Mouse (Mus musculus) neural tube, embryonic 10.5 days (tissue): ENCODE data around the gene Ppp1r3e.

Experiments
- DNase-seq: peaks from one replicate; pipeline ENCODE4 v3.0.0-alpha.2; 2017; ENCODE audit warnings: low spot score; ENCODE audit errors: extremely low spot score

Gene Ppp1r3e

DNA sequence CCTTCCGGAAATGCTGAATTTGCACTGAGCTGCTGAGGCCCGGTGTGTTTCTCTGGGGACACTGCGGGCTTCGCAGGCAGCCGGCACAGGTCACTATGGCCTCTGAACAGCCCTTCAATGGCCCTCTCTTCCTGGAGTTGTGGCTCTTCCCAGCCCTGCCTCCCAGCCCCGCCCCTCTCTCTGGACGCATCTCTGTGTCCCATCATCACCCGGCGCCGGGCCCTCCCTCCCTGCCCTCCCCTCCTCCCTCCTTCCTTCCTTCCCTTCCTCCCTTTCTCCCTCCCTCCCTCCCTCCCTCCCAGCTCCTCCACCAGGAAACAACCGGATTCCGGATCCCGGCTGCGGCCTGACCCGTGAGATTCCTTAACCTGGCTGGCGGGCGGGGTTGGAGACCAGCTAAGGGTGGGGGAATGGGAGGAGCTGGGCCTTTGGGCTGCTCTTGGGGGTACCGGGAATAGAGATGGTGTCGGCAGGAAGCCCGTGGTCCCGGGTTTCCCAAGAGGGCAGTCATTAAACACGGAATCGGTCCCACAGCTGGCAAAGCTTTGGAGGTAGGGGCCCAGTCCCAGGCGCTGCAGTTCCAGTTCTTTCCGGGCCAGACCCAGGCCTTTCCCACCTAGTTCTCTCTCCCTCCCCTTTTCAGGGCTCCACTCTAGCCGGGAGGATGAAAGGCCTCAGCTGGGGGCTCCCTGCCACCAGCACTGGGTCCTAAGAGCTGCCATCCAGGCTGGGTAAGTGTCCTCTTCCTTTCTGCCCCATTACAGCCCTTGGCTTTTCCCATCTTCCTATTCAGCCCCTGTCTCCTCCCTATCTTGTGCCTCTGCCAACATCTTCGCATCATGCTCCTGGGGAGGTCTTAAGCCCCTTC is 6.0 kb upstream of the Ppp1r3e start, which contains the start of the genes Bcl2l2 and Gm20521:
Gene Bcl2l2 (plus strand): TSS at position 224 of the 868 bp plus-strand sequence.
Gene Gm20521 (plus strand): TSS at position 288 of the 868 bp plus-strand sequence.
- DNase-seq, result peak; percentile 88

DNA sequence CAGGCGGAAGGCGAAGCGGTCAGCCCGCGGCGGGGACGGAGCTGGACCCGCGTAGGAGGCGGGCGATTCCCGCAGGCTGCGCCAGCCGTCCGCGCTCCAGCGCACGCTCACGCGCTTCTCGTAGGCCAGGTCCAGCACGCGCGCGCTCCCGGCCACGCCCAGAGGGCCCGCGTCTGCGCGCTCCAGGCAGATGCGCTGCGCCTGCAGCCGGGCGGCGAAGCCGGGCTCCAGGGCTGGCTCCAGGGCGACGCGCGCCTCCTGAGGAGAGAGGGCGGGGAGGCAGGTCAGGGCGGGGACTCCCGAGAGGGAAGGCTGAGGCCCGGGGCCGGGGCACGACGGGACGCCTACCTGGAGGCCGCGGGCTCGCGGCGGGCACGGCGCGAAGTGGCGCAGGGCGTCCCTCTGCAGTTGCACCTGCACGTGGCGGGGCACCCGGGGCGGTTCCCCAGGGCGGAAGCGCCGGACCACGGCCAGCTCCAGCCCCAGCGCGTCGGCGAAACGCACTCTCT is 757 bp downstream of the Ppp1r3e start:
- DNase-seq, result peak; percentile 88

DNA sequence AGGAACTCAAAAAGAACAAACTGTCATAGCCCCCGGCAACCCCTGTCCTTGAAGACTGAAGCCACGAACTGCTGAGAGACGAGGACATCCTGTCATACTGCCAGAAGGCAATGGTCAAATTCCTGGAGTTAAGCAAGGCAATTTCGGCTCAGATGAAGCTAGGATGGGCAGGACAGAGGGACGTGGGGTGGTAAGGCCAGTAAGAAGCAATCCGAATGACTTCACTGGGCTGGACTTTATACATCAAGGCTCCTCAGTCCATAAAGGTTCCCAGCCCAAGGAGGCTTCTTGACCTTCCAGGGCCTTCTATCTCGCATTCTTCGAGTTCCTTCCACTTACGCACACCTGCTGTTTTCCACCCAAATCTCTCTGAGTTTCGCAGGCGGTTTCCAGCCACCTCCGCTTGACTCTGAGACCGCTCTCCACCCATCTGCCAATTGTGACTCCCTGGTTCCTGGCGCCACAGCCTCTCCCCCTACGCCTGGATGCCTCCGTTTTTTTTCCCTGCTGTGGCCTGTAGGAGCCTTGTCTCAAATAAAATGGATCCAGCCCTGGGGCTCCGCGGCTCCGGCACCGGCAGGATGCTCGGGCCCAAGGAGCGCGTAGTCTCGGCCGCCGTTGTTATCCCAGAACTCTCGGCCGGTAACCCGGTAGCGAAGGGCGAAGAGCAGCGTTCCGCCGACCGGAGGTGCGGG is 1.4 kb downstream of the Ppp1r3e start:
- DNase-seq, result no peak

DNA sequence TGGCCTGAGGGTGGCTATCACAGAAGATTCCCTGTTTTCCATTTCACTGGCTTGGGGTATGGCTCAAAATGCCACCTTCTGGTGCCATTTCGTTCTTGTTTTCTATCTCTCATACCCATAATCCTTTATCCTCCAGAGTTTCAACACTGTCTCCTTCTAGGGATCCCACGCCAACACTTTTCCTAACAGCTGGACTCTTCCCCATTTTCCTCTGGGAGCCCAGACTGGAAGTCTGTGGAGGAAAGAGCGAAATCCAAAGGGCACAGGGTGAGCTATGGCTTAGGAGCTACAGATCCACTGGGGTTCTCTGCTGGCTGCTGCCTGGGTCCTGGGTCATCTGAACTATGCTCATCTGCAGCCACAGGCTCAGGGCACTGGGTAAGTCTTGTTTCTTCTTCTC is 3.2 kb downstream of the Ppp1r3e start:
- no peak for DNase-seq

DNA sequence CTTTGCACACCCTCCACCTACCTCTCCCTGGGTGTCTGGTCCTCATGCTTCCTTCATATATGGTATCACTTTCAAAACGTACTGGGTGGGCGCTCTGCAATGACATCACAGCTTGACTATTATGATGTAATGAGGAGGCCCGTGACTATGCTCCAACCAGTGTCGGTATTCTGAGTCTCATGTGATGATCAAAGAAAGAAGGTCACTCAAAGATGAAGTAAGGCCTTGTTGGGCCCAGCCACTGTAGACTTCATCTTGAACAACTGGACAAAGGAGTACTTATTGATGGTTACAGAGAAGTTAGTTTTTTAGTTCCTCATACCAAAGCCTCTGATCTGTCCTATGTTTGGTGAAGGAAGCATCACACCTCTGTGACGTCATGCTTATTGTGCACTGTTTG is 6.5 kb downstream of the Ppp1r3e start, which contains the start of gene Homez:
Gene Homez (minus strand): TSS at position 101 of the 400 bp plus-strand sequence.
- no peak for DNase-seq

DNA sequence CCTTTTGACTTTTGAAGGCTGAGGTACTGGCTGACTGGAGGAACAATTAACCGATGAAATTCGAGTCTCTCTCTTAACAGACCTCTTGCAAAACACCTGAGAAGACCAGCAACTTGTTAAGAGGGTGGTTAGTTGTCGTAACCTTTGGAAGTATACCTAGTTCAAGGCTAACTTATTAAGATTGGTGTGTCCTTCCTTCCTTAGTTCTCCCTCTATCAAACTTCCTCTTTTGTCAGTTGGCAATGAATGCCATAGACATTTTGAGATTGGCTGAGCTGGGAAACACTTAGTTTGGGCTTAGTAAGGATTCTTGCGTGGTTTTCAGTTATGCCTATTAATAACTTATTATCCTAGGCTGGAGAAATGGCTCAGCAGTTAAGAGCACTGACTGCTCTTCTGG is 9.3 kb downstream of the Ppp1r3e start:
- no peak for DNase-seq

DNA sequence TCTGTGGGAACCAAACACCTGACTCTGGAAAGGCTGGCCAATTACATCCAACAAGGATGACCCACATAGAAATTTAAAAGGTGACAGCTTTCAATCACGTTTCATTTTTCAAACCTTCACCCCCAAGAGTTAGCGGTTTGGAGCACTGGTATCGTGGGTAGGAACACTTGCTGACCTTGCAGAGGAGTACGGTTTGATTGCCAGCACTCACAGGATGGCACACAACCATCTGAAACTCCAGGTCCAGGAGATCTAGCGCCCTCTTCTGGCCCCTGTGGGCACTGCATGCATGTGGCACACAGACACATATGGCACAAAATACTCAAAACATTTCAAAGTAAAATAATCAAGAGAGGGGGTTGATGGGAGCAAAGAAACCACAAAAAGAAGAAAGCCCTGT is 10.4 kb downstream of the Ppp1r3e start:
- peak; percentile 27 for DNase-seq

DNA sequence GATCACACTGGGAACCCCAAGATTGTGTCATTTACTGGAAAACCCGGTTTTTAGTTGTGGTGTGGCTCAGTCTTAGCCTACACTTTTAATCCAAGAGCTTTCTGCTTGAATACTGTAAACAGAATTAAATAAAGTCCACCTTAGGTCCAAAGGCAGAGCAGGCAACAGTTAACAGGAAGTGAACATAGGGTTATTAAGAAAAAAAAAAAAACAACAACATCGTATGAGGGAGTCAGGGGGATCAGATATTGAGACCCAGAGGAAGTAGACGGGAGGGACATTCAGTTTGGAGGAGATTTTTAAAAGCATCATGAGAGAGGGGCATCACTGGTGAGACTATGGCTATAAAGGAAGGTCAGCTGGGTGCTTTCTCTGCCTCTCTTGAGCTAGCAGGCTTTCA is 11.1 kb downstream of the Ppp1r3e start:
- no peak for DNase-seq

DNA sequence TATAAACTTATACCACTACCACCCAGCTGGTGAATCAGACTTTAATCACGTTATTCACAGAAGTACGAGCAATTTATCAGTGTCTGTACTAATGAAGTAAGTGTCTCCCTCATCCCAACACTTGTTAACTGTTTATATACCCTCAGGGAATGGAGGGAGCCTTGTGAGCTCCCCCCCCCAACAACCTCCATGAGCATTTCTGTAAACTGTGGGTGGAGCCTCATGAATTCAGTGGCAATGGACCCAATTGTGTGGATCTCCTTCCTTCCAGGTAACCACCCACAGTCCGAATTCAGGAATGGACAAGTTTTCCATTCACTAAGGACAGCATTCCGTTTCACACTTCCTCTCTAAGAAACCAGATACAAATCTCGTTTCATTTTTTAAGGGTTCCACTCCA is 11.7 kb downstream of the Ppp1r3e start:
- no peak for DNase-seq

DNA sequence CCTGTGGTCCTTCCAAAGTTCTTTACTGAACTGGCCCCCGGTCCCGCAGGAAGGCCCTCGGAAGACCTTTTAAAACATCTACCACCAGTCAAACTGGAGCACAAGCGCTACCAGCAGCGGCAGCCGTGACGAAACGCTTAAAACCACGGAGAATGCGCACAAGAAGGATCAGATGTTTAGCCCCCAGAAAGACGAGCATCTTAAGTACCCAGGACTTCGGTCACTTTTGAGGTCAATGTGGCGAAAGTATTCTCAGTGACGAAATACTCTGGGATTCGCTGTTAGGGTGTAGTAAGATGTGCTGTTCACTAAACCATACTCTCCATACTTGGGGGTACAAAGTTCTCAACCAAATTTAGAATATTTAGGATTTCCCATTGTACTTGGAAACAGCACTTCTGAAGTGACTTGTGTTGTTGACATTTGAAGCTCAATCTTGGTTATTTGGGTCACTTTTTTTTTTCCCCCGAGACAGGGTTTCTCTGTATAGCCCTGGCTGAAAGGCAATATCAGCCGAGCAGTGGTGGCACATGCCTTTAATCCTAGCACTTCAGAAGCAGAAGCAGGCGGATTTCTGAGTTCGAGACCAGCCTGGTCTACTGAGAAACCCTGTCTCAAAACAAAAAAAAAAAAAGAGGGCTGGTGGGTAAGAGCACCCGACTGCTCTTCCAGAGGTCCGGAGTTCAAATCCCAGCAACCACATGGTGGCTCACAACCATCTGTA is 12.9 kb downstream of the Ppp1r3e start:
- peak; percentile 15 for DNase-seq

DNA sequence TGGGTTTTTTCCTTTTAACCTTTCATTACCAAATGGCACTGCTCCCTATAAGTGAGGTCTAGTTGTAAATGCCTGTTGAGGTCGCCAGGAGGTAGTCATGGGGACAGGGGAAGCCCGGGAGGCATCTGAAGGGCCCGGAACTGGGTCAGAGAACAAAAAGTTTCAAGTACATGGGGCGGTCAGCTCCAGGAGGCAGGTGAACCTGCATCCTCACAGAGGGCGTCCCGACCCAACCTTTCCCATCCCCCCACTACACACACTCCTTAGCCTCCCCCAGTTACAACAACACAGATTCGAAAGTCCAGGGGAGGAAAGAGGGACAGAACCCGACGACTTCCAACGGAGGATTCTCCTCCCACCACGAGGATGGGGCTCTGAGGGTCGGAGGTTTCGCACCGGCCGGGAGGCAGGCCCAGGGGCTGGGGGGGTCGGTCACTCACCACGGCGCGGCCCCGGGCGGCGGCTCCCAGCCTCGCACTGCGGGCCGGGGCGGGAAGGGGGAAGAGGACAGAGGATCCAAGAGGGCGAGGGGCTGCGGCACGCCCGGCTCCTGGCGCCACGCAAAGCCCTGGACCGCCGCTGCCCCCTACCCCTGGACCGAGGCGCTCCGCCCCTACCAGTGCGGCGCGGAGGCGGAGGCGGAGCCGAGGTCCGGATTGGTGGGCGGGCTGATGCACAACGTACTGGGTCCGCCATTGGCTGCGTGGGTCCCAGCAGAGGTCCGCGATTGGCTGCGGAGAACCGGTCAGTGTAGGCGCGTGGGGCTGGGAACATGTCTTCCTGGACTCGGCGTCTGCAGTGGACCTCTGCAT is 13.6 kb downstream of the Ppp1r3e start:
- DNase-seq, result peak; percentile 94

DNA sequence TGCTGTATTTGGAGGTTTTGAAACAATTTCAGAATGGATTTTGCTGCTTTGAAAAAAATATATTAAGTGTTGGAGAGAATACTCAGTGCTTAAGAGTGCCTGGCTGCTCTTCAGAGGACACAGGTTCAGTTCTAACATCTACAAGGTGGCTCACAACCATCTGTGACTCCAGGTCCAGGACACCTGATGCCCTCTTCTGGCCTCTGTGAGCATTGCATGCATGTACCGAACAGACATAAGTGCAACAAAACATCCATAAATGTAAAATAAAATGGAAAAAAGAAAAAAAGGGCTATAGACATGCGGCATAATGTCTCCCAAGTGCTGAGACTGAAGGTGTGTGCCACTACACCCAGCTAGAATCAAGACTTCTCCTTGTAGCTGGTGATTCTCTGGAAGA is 16.8 kb downstream of the Ppp1r3e start:
- DNase-seq, result peak; percentile 56

DNA sequence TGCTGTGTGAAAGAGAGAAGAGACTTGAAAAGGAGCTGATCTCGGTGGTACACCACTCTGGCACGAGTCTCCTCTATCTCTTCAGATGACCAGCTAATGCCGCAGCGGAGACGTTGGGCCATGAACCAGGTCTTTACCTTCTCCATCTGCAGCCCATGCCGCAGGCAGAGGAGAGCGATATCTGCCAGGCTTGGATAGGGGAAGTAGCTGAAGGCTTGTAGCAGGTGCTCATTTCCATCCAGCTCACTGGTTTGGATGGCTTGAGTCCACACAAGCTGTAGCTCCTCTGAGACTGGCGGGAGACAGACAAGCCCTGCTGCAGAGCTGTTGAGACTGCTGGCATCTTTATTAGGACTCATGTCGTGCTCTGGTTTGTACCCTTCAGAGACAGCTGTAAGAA is 19.5 kb downstream of the Ppp1r3e start:
- no peak for DNase-seq

DNA sequence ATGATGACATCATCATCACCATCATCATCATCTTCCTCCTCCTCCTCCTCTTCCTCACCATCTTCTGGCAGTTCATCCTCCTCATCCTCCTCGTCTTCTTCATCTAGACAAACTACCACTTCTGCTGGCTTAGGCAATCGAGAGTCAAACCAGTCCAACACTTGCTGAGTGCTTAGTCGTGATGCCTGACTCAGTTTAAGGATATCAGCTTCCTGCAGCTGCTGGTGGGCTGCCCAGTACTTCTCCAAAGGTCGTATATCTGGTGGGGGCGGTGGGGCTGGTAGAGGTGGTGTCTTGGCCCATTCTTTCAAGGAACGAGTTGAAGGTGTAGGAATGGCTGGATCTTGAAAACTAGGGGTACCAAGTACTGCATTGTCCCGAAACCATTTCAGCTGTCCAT is 20.6 kb downstream of the Ppp1r3e start:
- no peak for DNase-seq

DNA sequence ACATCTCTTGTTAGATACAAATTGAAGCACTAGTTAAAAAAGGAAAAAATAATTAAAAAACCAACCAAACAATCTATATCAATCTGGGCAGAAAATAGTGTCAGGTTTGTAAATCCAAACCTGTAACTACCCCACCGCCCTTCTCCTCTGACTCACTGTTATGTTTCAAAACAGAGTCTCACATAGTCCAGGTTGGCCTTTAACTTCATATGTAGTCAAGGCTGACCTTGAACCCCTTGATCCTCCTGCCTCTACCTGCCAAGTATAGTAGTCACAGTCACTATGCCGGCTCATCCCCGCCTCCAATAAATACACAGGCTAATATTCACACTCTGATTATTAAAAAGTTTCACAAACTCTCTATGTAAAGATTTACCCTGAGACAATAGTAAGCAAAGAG is 21.6 kb downstream of the Ppp1r3e start:
- no peak for DNase-seq

DNA sequence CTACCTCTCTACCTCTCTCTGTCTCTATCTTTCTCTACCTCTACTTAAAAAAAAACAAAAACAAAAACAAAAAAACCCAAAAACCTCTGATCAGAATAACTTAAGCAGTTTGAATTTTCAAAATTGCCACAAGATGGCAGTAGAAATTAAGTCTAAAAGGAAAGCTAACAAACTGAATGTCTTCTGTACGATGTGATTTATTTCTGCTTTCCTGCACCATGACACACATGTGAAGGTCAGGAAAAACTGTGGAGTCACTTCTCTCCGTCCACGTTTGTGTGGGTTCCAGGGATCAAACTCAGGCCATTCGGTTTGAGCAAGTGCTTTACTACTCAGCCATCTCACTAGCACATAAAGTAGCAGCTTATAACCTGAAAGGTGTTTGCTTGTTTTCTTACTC is 33.9 kb downstream of the Ppp1r3e start:
- DNase-seq, result peak; percentile 20

DNA sequence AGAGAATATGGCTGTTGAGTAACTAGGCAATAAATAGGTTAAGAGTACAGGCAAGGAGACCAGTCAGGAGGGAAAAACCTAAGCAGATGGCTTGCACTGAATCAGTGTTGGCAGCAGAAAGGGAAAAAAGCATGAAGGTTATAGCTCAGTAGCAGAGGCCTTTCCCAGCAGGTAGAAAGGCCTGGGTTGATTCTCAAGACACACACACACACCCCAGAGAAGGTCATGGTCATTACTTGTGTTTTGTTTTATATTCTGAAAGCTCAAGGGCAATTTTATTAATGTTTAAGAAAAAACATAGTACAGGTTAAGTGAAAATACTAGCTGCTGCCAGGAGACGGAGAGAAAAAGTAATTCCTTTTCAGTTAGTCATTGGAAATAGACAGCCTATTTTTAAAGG is 53.6 kb downstream of the Ppp1r3e start:
- no peak for DNase-seq
